ENCODE assay signal across 8 mouse cellular contexts in genomic region chr2:79370711-79371312, GRCm38 (mm10).
DNase-seq lines count a peak whose midpoint lies in the region; ATAC-seq and TF ChIP-seq lines count a peak whose summit lies in the region.

No protein-coding gene starts in this region.

- H3K4me3 ChIP-seq in kidney, embryonic 15.5 days (replicated peaks): no peak overlapping the region
- peak overlapping the region; percentile 73 for H3K4me3 ChIP-seq in E14TG2a.4 (replicated peaks; ENCODE audit: low read length)
- no peak overlapping the region for H3K4me3 ChIP-seq in forebrain, embryonic 10.5 days
- no peak overlapping the region for H3K4me3 ChIP-seq in stomach, postnatal 0 days (ENCODE audit: low read depth, low read length)

- WGBS in kidney, embryonic 15.5 days: 76% methylated on average over 9 of the region's 9 CpGs
- WGBS in forebrain, embryonic 10.5 days: 89% methylated on average over 9 of the region's 9 CpGs
- 80% methylated on average over 9 of the region's 9 CpGs for WGBS in stomach, postnatal 0 days

- TF ChIP-seq CTCF in E14TG2a.4 (conservative IDR thresholded peaks at IDR 0.05; ENCODE audit: low read length): no peak
- TF ChIP-seq CTCF in stomach, postnatal 0 days (IDR thresholded peaks at IDR 0.05; ENCODE audit: low read depth): no peak

- H3K27ac ChIP-seq in kidney, embryonic 15.5 days: no peak overlapping the region
- no peak overlapping the region for H3K27ac ChIP-seq in forebrain, embryonic 10.5 days
- H3K27ac ChIP-seq in stomach, postnatal 0 days (replicated peaks): no peak overlapping the region

- ATAC-seq in kidney, embryonic 15.5 days (replicated peaks; ENCODE audit: low FRiP score): no peak
- peak; percentile 73 for ATAC-seq in erythroid progenitor cell, adult 5-6 weeks (replicated peaks; ENCODE audit: low FRiP score, poor library complexity, severe bottlenecking)
- ATAC-seq in stomach, postnatal 0 days (ENCODE audit: low FRiP score, low TSS enrichment): no peak

- H3K4me2 ChIP-seq in kidney, embryonic 15.5 days: peak overlapping the region; percentile 15; the same call in 1 of the 2 replicates
- no peak overlapping the region for H3K4me2 ChIP-seq in stomach, postnatal 0 days (replicated peaks; ENCODE audit: low read depth)

- no peak for DNase-seq in kidney, adult 8-10 months
- DNase-seq in natural killer cell, adult 2 months (ENCODE audit: low spot score in 2 of 2): peak; percentile 36 to 52
- no peak for DNase-seq in right cerebral cortex, postnatal 36 days (ENCODE audit: low spot score in 2 of 2)
- DNase-seq in forebrain, embryonic 10.5 days (ENCODE audit: extremely low spot score, low spot score): no peak
- DNase-seq in stomach, postnatal 0 days (ENCODE audit: low spot score): no peak

- no peaks in the 10 kb centered on the region for H3K27me3 ChIP-seq in kidney, embryonic 15.5 days
- no peaks in the 10 kb centered on the region for H3K27me3 ChIP-seq in E14TG2a.4 (ENCODE audit: insufficient read depth, low read length)
- peaks cover 10% of the 10 kb centered on the region; the same call in 1 of the 2 replicates for H3K27me3 ChIP-seq in forebrain, embryonic 10.5 days (ENCODE audit: poor library complexity, severe bottlenecking)
- H3K27me3 ChIP-seq in stomach, postnatal 0 days (ENCODE audit: control insufficient read depth, insufficient read depth, low read length): no peaks in the 10 kb centered on the region

- H3K4me1 ChIP-seq in kidney, embryonic 15.5 days: no peaks in the 10 kb centered on the region
- peaks cover 43% of the 10 kb centered on the region for H3K4me1 ChIP-seq in E14TG2a.4 (replicated peaks; ENCODE audit: low read depth, low read length)
- H3K4me1 ChIP-seq in forebrain, embryonic 10.5 days: peaks cover 15% of the 10 kb centered on the region
- no peaks in the 10 kb centered on the region for H3K4me1 ChIP-seq in stomach, postnatal 0 days (replicated peaks; ENCODE audit: control insufficient read depth, insufficient read depth)

- no peak for TF ChIP-seq EP300 in stomach, postnatal 0 days (optimal IDR thresholded peaks at IDR 0.05)

- no peaks in the 10 kb centered on the region for H3K36me3 ChIP-seq in kidney, embryonic 15.5 days
- H3K36me3 ChIP-seq in E14TG2a.4 (ENCODE audit: insufficient read depth, low read length): no peaks in the 10 kb centered on the region
- no peaks in the 10 kb centered on the region for H3K36me3 ChIP-seq in forebrain, embryonic 10.5 days (replicated peaks)
- no peaks in the 10 kb centered on the region for H3K36me3 ChIP-seq in stomach, postnatal 0 days (ENCODE audit: control insufficient read depth, insufficient read depth, low read length)

- H3K9ac ChIP-seq in kidney, embryonic 15.5 days: no peak overlapping the region
- no peak overlapping the region for H3K9ac ChIP-seq in stomach, postnatal 0 days (ENCODE audit: low read length)

- H3K9me3 ChIP-seq in kidney, embryonic 15.5 days (replicated peaks): no peaks in the 10 kb centered on the region
- H3K9me3 ChIP-seq in E14TG2a.4 (ENCODE audit: low read length): no peaks in the 10 kb centered on the region
- no peaks in the 10 kb centered on the region for H3K9me3 ChIP-seq in forebrain, embryonic 10.5 days
- H3K9me3 ChIP-seq in stomach, postnatal 0 days (ENCODE audit: control insufficient read depth, low read length): no peaks in the 10 kb centered on the region

Comparison
In these comparisons a context has a peak if more than half of its experiments do, and no peak if none do; other contexts are left out.
1. DNase-seq: peak in natural killer cell, adult 2 months (2 of 2); none in kidney, adult 8-10 months (0 of 2), right cerebral cortex, postnatal 36 days (0 of 2), forebrain, embryonic 10.5 days (single experiment) and stomach, postnatal 0 days (single experiment).